In genomic region chr4:155421412-155422370, GRCm38 (mm10) we compare ENCODE assay signal across 8 mouse cellular contexts. TPM values are rescaled to one million over a fixed set of nuclear protein-coding genes. Genes with fewer than 3 reads are reported as not detected.
"Had no signal": no experiment of that assay in that cellular context is flagged by ENCODE, and none has a peak within 500 bp of the region (broad histone marks: within the 10 kb centered on the region; RNA-seq: fewer than 3 reads in every experiment).

No protein-coding gene starts in this region.

RNA-seq across cellular contexts. Expression of gene Gabrd, which starts 23.8 kb away (rescaled TPM):
- total RNA-seq: megakaryocyte progenitor cell, adult 5-6 weeks had no signal
- polyA plus RNA-seq: kidney, embryonic 15.5 days; liver, embryonic 14.5 days; lung, embryonic 14.5 days; stomach, embryonic 14.5 days had no signal

RNA-seq across cellular contexts. Expression of gene Tmem52, which starts 47.2 kb away (rescaled TPM):
- total RNA-seq: left cerebral cortex, postnatal 4 days had no signal
- polyA plus RNA-seq: liver, embryonic 14.5 days; lung, embryonic 14.5 days; midbrain, embryonic 13.5 days; neural tube, embryonic 14.5 days; stomach, embryonic 14.5 days had no signal
